13 mouse cellular contexts compared by ENCODE assay signal in the genomic region with DNA sequence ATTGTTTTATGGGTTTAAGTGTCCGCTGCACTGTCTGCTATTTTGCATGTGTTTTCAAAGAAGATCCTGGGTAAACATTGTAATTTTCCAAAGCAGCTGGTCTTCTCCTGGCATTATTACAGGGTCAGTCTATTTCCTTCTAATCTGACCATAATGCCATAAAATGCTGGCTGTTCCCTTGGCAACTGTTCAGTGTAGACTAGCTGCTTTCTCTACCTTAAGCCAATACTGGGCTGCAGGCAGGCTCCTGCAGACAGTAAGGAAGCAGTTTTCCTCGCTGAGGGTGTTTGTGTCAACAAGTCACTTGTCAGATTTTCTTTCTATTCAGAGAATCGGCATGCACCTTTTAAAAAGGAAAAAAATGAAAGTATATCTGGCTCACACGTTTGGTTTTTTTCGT.
DNase-seq lines count a peak whose midpoint lies in the region; ATAC-seq lines count a peak whose summit lies in the region.
"Had no signal": no experiment of that assay in that cellular context is flagged by ENCODE, and none has a peak within 500 bp of the region (broad histone marks: within the 10 kb centered on the region; RNA-seq: fewer than 3 reads in every experiment).

No protein-coding gene starts in this region.

- WGBS in forebrain, embryonic 16.5 days = 55% methylated on average over 5 of the region's 5 CpGs
- 78% methylated on average over 5 of the region's 5 CpGs for WGBS in forebrain, embryonic 11.5 days
- 63% methylated on average over 5 of the region's 5 CpGs for WGBS in midbrain, embryonic 15.5 days

- H3K4me3 ChIP-seq in forebrain, embryonic 16.5 days (replicated peaks; ENCODE audit: low read length) = no peak overlapping the region
- no peak overlapping the region for H3K4me3 ChIP-seq in forebrain, embryonic 11.5 days (ENCODE audit: low read depth, low read length)
- no peak overlapping the region for H3K4me3 ChIP-seq in midbrain, embryonic 15.5 days
- H3K4me3 ChIP-seq: lung, embryonic 15.5 days; midbrain, embryonic 12.5 days had no signal

- no peak overlapping the region for H3K9ac ChIP-seq in forebrain, embryonic 16.5 days (replicated peaks; ENCODE audit: low read depth, low read length)
- no peak overlapping the region for H3K9ac ChIP-seq in forebrain, embryonic 11.5 days (ENCODE audit: low read length)
- no peak overlapping the region for H3K9ac ChIP-seq in midbrain, embryonic 15.5 days
- H3K9ac ChIP-seq: lung, embryonic 15.5 days; midbrain, embryonic 12.5 days had no signal

- H3K36me3 ChIP-seq in forebrain, embryonic 16.5 days (ENCODE audit: control insufficient read depth, insufficient read depth) = no peaks in the 10 kb centered on the region
- H3K36me3 ChIP-seq in forebrain, embryonic 11.5 days (ENCODE audit: control insufficient read depth, insufficient read depth, low read length) = no peaks in the 10 kb centered on the region
- no peaks in the 10 kb centered on the region for H3K36me3 ChIP-seq in midbrain, embryonic 15.5 days (replicated peaks)
- H3K36me3 ChIP-seq: lung, embryonic 15.5 days; midbrain, embryonic 12.5 days had no signal

- intact Hi-C loops in left cerebral cortex, postnatal 4 days (cut with DNase I) = no loop called here
- intact Hi-C loops in left cerebral cortex, postnatal 14 days (cut with DNase I) = no loop called here

- DNase-seq in forebrain, embryonic 11.5 days (ENCODE audit: low spot score) = no peak
- peak; percentile 15 for DNase-seq in left cerebral cortex, postnatal 4 days
- DNase-seq in left cerebral cortex, postnatal 14 days (ENCODE audit: low spot score in 2 of 2) = no peak
- peak; percentile 92 for DNase-seq in cerebellum, adult 9-11 months
- no peak for DNase-seq in MN1 (ENCODE audit: low spot score)
- DNase-seq: heart, postnatal 36 days; right cerebral cortex, postnatal 14 days; thymus, postnatal 14 days had no signal

- H3K4me2 ChIP-seq in forebrain, embryonic 16.5 days (ENCODE audit: low read length) = no peak overlapping the region
- no peak overlapping the region for H3K4me2 ChIP-seq in forebrain, embryonic 11.5 days (ENCODE audit: low read depth, low read length, severe bottlenecking)
- H3K4me2 ChIP-seq in midbrain, embryonic 15.5 days = no peak overlapping the region
- H3K4me2 ChIP-seq: lung, embryonic 15.5 days; midbrain, embryonic 12.5 days had no signal

- H3K27me3 ChIP-seq in forebrain, embryonic 16.5 days (replicated peaks; ENCODE audit: control insufficient read depth, insufficient read depth, low read length) = no peaks in the 10 kb centered on the region
- no peaks in the 10 kb centered on the region for H3K27me3 ChIP-seq in forebrain, embryonic 11.5 days (ENCODE audit: control insufficient read depth, insufficient read depth, low read length)
- no peaks in the 10 kb centered on the region for H3K27me3 ChIP-seq in midbrain, embryonic 15.5 days (replicated peaks)
- H3K27me3 ChIP-seq: lung, embryonic 15.5 days; midbrain, embryonic 12.5 days had no signal

- ATAC-seq in forebrain, embryonic 16.5 days = peak; percentile 71; the same call in 1 of the 2 replicates
- ATAC-seq in forebrain, embryonic 11.5 days (replicated peaks; ENCODE audit: low FRiP score) = no peak
- peak; percentile 76; the same call in 1 of the 2 replicates for ATAC-seq in midbrain, embryonic 15.5 days (replicated peaks)
- ATAC-seq in inflammation-experienced regulatory T-cells, adult 6 months = no peak

- H3K4me1 ChIP-seq in forebrain, embryonic 16.5 days (replicated peaks; ENCODE audit: control insufficient read depth, insufficient read depth, low read length) = 0 out of 2 replicates have a peak, but pooled peaks cover 2% of the 10 kb centered on the region
- no peaks in the 10 kb centered on the region for H3K4me1 ChIP-seq in forebrain, embryonic 11.5 days (replicated peaks; ENCODE audit: control insufficient read depth, insufficient read depth, low read length)
- H3K4me1 ChIP-seq in midbrain, embryonic 15.5 days = no peaks in the 10 kb centered on the region
- H3K4me1 ChIP-seq: lung, embryonic 15.5 days; midbrain, embryonic 12.5 days had no signal

- H3K27ac ChIP-seq in forebrain, embryonic 16.5 days (ENCODE audit: low read length) = no peak overlapping the region
- H3K27ac ChIP-seq in forebrain, embryonic 11.5 days (ENCODE audit: low read depth, low read length) = no peak overlapping the region
- H3K27ac ChIP-seq in midbrain, embryonic 15.5 days = no peak overlapping the region
- H3K27ac ChIP-seq: lung, embryonic 15.5 days; midbrain, embryonic 12.5 days had no signal

- H3K9me3 ChIP-seq in forebrain, embryonic 16.5 days (ENCODE audit: control insufficient read depth, low read length) = no peaks in the 10 kb centered on the region
- H3K9me3 ChIP-seq in forebrain, embryonic 11.5 days (ENCODE audit: control insufficient read depth, low read length) = no peaks in the 10 kb centered on the region
- H3K9me3 ChIP-seq in midbrain, embryonic 15.5 days = no peaks in the 10 kb centered on the region
- H3K9me3 ChIP-seq: lung, embryonic 15.5 days; midbrain, embryonic 12.5 days had no signal

Comparison
In these comparisons a context has a peak if more than half of its experiments do, and no peak if none do; other contexts are left out.
1. ATAC-seq: peak in forebrain, embryonic 16.5 days (single experiment) and midbrain, embryonic 15.5 days (single experiment); none in forebrain, embryonic 11.5 days (single experiment) and inflammation-experienced regulatory T-cells, adult 6 months (single experiment).
2. DNase-seq: peak in left cerebral cortex, postnatal 4 days (single experiment) and cerebellum, adult 9-11 months (single experiment); none in forebrain, embryonic 11.5 days (single experiment), left cerebral cortex, postnatal 14 days (0 of 2) and MN1 (single experiment).